Mouse (Mus musculus) kidney, postnatal 0 days (tissue): Measurements from ENCODE around the gene Noxred1. TPM values are rescaled to one million over a fixed set of nuclear protein-coding genes. Genes with fewer than 3 reads are reported as not detected.
"Not testable (repeated sequence)": the region's sequence is repeated elsewhere in the genome, so short reads cannot be mapped to it uniquely, and the experiment has no call there.

Experiments
- ATAC-seq: fragments of 200-750 bp; cut with Nextera tagmentation; replicated peaks from 2 replicates; pipeline ENCODE4 v1.8.0; 2017; ENCODE audit warnings: low read depth, moderate number of reproducible peaks, moderate TSS enrichment, moderate library complexity; ENCODE audit not compliant: low FRiP score
- DNase-seq: peaks from one replicate; pipeline ENCODE4 v3.0.0-alpha.2; 2016; ENCODE audit warnings: low spot score
- H3K27ac ChIP-seq: fragments of 300-500 bp; sonication (generic); 2 replicates; pipeline ENCODE4 v1.5.1; 2014; ENCODE audit warnings: mild to moderate bottlenecking
- H3K27me3 ChIP-seq: fragments of 300-500 bp; sonication (generic); 2 replicates; pipeline ENCODE4 v1.6.1; 2014; ENCODE audit warnings: low read length, mixed read lengths; ENCODE audit not compliant: insufficient read depth
- H3K36me3 ChIP-seq: fragments of 300-500 bp; sonication (generic); 2 replicates; pipeline ENCODE4 v1.6.1; 2014; ENCODE audit warnings: low read length, mixed read lengths; ENCODE audit not compliant: insufficient read depth
- H3K4me1 ChIP-seq: fragments of 300-500 bp; sonication (generic); replicated peaks from 2 replicates; pipeline ENCODE4 v1.6.1; 2014; ENCODE audit warnings: antibody characterized with exemption, low read length, mixed read lengths; ENCODE audit not compliant: insufficient read depth
- H3K4me2 ChIP-seq: fragments of 300-500 bp; sonication (generic); 2 replicates; pipeline ENCODE4 v1.6.1; 2014; ENCODE audit warnings: mild to moderate bottlenecking, low read length, moderate library complexity, mixed read lengths
- H3K4me3 ChIP-seq: fragments of 300-500 bp; sonication (generic); replicated peaks from 2 replicates; pipeline ENCODE4 v1.5.1; 2014; ENCODE audit warnings: low read depth, low read length
- H3K9ac ChIP-seq: fragments of 300-500 bp; sonication (generic); 2 replicates; pipeline ENCODE4 v1.6.1; 2014; ENCODE audit warnings: low read depth, low read length
- H3K9me3 ChIP-seq: fragments of 300-500 bp; sonication (generic); replicated peaks from 2 replicates; pipeline ENCODE4 v1.6.1; 2016; ENCODE audit warnings: low read length, inconsistent platforms, mixed read lengths
- CTCF ChIP-seq: IDR thresholded peaks from 2 replicates; pipeline ENCODE4 v1.5.1; 2016; ENCODE audit warnings: antibody characterized with exemption, low read depth, mild to moderate bottlenecking, moderate library complexity
- WGBS: fragments of 180-500 bp; shearing (Covaris S2); extraction: QIAGEN DNeasy Blood & Tissue Kit; methylation state at CpG from one replicate; pipeline ENCODE4 v1.1.7; 2014; 5-methylcytosine and 5-hydroxymethylcytosine counted together
- polyA plus RNA-seq: library from polyadenylated mRNA; unstranded; fragments of >200 nt; fragmentation: Nextera tagmentation; extraction: Ambion mirVana; gene quantifications from 2 replicates; pipeline ENCODE4 v1.2.1, GENCODE M21; 2015

Noxred1 gene
- polyA plus RNA-seq, 1 experiment from 2014 or later: not detected

DNA sequence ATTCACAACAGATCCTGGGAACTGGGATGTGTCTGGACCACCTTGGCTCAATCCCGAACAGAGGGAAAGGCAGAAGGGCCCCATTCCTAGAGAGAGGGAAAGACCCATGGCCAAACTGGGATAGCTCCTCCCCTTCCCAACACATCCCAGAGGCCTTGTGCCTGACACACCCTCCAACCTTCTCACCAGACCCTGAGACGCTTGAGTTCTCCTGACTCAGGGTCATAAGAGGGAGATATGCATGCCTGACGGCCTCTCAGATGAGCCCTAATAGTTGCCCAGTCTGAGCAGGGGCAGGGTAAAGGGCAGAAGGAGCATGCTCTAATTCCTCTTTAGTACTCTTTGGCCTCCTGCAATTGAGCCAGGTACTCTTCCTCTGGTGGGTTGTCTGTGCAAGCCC lies 40.8 kb upstream of the Noxred1 start:
- H3K4me2 ChIP-seq: no peak overlapping the region
- no peaks in the 10 kb centered on the region for H3K27me3 ChIP-seq
- no peak overlapping the region for H3K9ac ChIP-seq
- peaks cover 10% of the 10 kb centered on the region; the same call in 1 of the 2 replicates for H3K4me1 ChIP-seq
- DNase-seq: no peak
- no peaks in the 10 kb centered on the region for H3K9me3 ChIP-seq
- TF ChIP-seq CTCF: no peak
- no peak overlapping the region for H3K27ac ChIP-seq
- 27% methylated on average over 3 of the region's 3 CpGs for WGBS
- 0 out of 2 replicates have a peak, but pooled peaks cover 10% of the 10 kb centered on the region for H3K36me3 ChIP-seq
- peak; percentile 43 for ATAC-seq
- H3K4me3 ChIP-seq: no peak overlapping the region

DNA sequence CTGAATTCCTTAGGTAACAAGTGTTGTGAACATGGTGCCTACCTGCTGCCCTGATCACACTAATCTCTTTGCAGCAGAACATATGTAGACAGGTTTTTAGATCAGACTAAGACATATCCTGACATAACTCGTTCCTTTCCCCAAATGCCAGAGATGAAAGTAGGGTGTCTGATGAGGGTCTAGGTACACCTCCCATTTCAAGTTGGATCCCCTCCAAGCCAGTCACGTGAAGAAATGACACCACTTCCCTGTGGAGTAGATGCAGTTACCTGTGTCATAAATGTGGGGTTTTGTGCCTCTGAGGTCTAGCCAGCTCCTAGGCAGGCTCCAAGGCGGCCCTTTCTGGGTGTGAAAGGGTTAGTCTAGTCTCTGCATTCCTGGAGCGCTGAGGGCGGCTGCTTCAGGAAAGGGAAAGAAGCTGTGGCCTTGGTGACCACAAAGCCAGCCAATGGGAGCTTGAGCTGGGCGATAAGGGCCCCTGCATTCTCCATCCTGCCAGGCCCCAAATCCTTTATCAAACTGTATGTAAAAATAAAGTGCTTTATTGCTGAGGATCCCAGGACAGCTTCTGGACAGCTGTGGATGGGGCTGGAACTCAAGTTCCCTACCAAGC lies 39.7 kb upstream of the Noxred1 start:
- Histone ChIP-seq H3K9ac (no peak overlapping the region), H3K4me2 (no peak overlapping the region), H3K4me1 (peaks cover 10% of the 10 kb centered on the region; the same call in 1 of the 2 replicates), H3K27ac (no peak overlapping the region), H3K36me3 (peaks cover 13% of the 10 kb centered on the region; the same call in 1 of the 2 replicates), H3K27me3 (no peaks in the 10 kb centered on the region), H3K9me3 (no peaks in the 10 kb centered on the region), H3K4me3 (no peak overlapping the region)
- WGBS: 19% methylated on average over 6 of the region's 6 CpGs
- no peak for ATAC-seq
- peak; percentile 51 for DNase-seq
- TF ChIP-seq CTCF: no peak

DNA sequence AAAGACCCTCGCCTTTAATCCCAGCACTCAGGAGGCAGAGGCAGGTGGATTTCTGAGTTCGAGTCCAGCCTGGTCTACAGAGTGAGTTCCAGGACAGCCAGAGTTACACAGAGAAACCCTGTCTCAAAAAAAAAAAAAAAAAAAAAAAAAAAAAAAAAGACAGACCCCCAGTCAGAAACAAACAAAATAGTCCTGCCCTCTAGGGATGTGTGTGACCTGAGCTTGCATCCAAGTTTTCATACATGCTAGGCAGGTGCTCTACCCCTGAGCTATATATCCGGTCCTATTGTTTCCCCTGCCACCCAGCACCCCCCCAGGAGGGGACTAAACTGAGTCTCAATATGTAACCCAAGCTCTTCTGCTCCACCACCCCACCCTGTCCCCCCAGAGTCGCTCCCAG lies 38.7 kb upstream of the Noxred1 start:
- not testable (repeated sequence) for H3K27me3 ChIP-seq, DNase-seq, H3K27ac ChIP-seq, H3K4me2 ChIP-seq, ATAC-seq, H3K9me3 ChIP-seq, H3K9ac ChIP-seq, H3K4me1 ChIP-seq, H3K4me3 ChIP-seq
- peaks cover 23% of the 10 kb centered on the region; the same call in 1 of the 2 replicates for H3K36me3 ChIP-seq
- WGBS: 81% methylated on average over 4 of the region's 4 CpGs

DNA sequence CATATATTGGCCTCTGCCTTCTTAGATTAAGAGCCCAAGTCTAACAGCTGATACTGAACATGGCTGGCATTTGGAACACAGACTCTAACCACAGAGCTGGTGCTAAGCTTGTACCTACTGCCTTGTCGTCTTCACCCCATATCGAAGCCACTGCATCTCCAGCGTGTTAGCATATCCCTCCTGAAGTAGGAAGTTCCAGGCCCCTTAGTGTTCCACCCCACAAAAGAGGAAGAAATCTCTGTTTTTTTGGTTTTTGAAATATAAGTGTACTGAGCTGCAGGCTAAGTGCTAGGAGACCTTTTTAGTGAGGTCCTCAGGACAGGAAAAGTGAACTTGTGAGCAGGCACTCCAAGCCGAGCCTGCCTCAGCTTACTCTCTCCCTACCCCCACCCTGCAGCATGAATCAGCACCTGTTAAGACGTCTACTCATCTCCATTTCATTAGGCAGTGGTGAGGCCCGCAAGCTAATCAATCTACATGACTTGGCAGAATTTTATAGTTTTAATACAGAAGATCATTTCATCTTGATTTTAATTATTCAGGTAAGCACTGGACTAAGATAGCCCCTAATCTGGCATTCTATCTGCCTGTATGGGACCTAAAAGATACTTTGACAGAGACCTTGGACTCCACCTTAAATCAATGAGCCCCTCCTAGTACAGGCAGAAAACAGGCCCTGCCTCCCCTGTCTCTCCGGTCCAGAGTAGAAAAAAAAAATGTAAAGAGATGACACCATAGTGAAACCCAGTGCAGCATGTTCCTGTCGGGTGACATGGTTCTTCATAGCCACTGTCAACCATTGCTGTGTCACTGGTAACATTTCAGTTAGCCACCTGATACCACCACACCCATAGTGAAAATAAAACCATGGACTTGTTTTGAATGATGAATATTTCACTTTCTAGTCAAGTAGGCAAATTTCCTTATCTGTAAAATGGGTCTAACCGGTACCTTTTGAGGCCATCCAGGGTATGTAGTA lies 36.6 kb upstream of the Noxred1 start:
- ATAC-seq: no peak
- WGBS: 89% methylated on average over 9 of the region's 9 CpGs
- no peaks in the 10 kb centered on the region for H3K9me3 ChIP-seq
- H3K4me2 ChIP-seq: no peak overlapping the region
- peaks cover 34% of the 10 kb centered on the region for H3K36me3 ChIP-seq
- no peak for DNase-seq
- TF ChIP-seq CTCF: no peak
- no peak overlapping the region for H3K9ac ChIP-seq
- no peak overlapping the region for H3K4me3 ChIP-seq
- H3K4me1 ChIP-seq: peaks cover 10% of the 10 kb centered on the region; the same call in 1 of the 2 replicates
- no peaks in the 10 kb centered on the region for H3K27me3 ChIP-seq
- no peak overlapping the region for H3K27ac ChIP-seq

DNA sequence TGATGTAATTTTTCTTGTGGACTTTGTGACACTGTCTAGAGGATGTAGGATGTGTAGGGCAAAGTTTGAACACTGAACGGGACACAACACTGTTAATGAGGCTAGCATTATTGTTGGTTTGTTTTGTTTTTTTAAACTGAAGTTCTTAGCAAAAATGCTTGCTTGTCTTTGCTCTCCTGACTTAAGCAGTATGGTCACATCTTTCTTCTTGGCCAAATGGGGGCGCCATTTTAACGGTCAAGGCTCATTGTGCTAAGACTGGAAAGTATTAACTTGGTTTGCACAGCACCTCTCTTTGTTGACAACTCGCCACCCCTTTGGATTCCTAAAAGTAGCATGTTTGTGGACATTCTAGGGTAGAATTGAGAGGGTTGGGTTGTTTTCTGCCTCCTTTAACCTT lies 29.1 kb upstream of the Noxred1 start:
- Histone ChIP-seq H3K4me1 (0 out of 2 replicates have a peak, but pooled peaks cover 6% of the 10 kb centered on the region), H3K27ac (no peak overlapping the region), H3K9me3 (no peaks in the 10 kb centered on the region), H3K36me3 (peaks cover 26% of the 10 kb centered on the region), H3K4me3 (peak overlapping the region; percentile 76), H3K9ac (peak overlapping the region; percentile 72; the same call in 1 of the 2 replicates), H3K27me3 (no peaks in the 10 kb centered on the region), H3K4me2 (peak overlapping the region; percentile 86)
- peak; percentile 63 for TF ChIP-seq CTCF
- DNase-seq (peak; percentile 72), ATAC-seq (no peak)
- 21% methylated on average over 4 of the region's 4 CpGs for WGBS
